Mouse (Mus musculus) megakaryocyte-erythroid progenitor cell, adult 5-6 weeks (primary cell): Measurements from ENCODE around the gene Dctn2. TPM values are rescaled to one million over a fixed set of nuclear protein-coding genes. Genes with fewer than 3 reads are reported as not detected.
A peak's percentile ranks its signal among the peaks of the same experiment; 100 is the strongest.

ENCODE experiments used
- ATAC-seq: replicated peaks from 2 replicates; pipeline ENCODE4 v1.8.0; 2016; ENCODE audit warnings: mild to moderate bottlenecking, inconsistent platforms; ENCODE audit not compliant: severe bottlenecking, poor library complexity, low FRiP score, low TSS enrichment
- total RNA-seq, 2 experiments: library from RNA; stranded (forward) in 1 of 2; stranded (reverse) in 1 of 2; fragments of 200-1000, 215-1000 nt in 1 of 2; fragments of >200 nt in 1 of 2; fragmentation: Nextera tagmentation in 1 of 2; gene quantifications; 2 replicates each; pipeline ENCODE4 v1.2.3; 2014 to 2017

Gene Dctn2
- total RNA-seq (2014; fragmentation: Nextera tagmentation) (100 and 123 TPM in 2 replicates), total RNA-seq (2017) (106 and 124 TPM in 2 replicates)

GRCm38 (mm10) chr10:127266112-127267091, at the start of gene Dctn2:
Dctn2 (plus strand) TSS chr10:127266368.
- peak; percentile 94 for ATAC-seq

GRCm38 (mm10) chr10:127216456-127216855, 49.7 kb upstream of the Dctn2 start:
- no peak for ATAC-seq

GRCm38 (mm10) chr10:127217177-127217576, 49.0 kb upstream of the Dctn2 start:
- no peak for ATAC-seq

- no peak for ATAC-seq
These were observed 47.8 kb upstream of the Dctn2 start for GRCm38 (mm10) chr10:127218339-127218738.

DNA sequence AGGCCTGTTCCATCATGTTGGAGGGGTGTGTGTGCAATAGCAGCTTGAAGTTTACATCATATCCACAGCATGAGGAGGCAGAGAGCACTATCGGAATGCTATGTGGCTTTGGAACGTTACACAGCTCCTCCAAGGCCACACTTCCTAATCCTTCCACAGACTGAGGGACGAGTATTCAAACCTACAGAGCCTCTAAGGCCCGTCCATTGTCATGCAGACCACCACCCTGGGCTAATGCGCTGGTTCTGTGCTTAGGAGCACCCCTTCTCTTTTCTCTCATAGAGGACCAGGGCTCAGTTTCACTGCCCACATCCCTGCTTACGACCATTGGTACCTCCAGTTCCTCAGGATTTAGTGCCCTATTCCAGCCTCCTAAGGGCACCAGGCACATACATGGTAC, 41.0 kb upstream of the Dctn2 start:
- no peak for ATAC-seq

DNA sequence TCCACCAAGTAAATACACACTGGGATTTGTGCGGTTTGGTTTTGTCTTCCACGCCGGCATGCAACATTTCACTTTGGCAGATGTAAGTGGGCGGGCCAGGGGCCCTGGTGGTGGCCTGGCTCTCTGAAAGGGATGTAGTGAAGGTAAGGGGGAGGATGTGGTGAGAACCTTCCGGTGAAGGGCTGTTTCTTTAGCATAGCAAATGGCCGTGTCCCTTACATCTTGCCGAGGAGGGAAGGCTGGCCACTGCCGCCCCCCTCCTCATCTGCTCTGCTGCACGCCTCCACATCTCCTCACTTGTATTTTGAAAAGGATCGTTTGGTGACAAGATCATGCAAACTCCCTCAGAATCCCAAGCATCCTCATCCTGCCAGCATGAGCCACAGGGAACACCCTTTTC, 40.4 kb upstream of the Dctn2 start:
- ATAC-seq, result no peak

DNA sequence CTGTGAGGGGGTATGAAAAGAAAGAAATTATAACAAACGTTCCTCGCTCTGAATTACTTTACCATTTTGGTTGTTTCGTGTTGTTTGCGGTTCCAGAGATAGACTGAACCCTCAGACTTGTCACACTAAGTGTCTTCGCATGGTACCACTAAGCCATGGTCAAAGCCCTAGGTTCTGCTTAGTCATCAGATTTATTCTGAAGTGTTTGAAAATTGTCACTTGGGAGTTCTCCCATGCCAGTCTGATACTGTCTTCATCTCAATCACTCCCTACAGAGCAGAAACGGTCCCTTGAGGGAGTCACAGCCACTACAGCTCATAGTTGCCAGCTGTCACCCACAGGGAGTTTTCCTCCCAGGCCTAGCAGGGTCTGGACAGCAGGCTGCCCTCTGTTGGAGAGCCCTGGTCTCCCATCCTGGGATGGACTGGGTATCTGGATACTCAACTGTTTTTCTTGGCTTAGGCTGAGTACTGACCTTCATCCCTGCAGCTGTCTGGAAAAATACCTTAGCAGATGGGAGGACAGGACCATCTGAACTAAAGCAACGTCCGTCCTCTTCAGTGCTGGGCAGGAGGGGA, 39.8 kb upstream of the Dctn2 start:
- no peak for ATAC-seq

GRCm38 (mm10) chr10:127227163-127227562, 39.0 kb upstream of the Dctn2 start:
- no peak for ATAC-seq

DNA sequence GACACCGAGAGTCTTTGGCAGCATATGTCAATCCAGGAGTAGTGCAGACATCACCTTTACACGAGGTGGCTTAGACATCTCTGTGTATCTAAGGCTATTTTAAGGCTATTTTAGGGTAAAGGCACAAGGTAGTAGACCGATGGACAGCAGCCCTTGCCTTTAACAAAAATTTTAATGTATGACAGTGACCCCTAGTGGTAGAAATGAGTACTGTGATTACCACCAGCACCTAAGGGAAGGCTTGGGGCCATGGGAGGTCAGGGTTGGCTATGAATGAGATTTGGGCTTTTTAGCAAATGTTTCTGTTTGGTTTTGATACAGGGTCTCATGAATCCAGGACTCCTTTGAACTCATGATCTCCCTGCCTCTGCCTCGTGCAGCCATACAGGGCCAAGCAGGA, 37.3 kb upstream of the Dctn2 start:
- ATAC-seq, result 0 out of 2 replicates have a peak, but pooled peaks have one; percentile 57

- ATAC-seq, result peak; percentile 62
These were observed 35.5 kb upstream of the Dctn2 start for GRCm38 (mm10) chr10:127230693-127231092.

DNA sequence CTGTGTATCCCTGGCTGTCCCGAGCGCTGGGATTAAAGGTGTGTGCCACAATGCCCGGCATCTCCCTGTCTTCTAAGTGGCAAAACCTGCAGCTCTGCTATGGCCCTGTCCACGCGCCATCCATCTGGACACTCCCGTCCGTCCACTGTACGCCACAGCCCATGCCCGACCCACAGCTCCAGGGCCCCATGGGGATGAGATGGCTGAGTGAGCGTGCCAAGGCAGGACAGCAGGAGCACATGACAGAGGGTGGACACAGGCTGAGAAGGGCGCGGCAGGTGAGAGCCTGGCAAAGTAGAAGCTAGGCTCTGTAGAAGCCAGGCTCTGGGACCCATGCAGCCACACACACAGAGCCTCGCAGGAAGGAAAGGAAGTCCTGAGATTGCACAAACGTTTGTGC, 34.4 kb upstream of the Dctn2 start:
- ATAC-seq, result no peak

- ATAC-seq, result no peak
These were observed 33.0 kb upstream of the Dctn2 start for GRCm38 (mm10) chr10:127233141-127233540.

- no peak for ATAC-seq
These were observed 29.6 kb upstream of the Dctn2 start for GRCm38 (mm10) chr10:127236541-127236940.

DNA sequence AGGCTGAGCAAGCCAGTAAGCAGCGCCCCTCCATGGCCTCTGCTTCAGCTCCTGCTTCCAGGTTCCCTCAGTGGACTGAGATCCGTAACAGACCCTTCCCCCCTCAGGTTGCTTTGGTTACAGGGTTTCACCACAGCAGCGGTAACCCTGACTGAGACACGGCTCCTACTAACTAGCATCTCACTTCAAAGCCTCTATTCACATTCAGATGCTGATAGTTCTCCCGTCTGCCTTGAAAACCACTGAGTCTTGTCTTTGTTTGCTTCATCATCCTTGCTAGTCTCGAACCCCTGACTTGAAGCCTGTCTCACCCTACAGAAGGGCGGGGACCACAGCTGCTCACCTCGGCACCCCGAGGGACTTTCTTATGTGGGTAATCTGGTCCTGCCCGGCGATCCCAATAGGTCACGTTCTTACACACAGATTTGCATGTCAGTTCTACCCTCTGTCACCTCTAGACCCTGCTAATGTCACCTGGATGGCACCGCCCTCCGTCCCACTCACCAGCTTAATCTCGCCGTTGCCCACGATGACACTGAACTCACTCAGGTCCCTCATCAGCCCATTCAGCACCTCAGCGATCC, 27.8 kb upstream of the Dctn2 start:
- ATAC-seq, result no peak

- ATAC-seq, result no peak
These were observed 15.4 kb upstream of the Dctn2 start for GRCm38 (mm10) chr10:127250810-127251209.

DNA sequence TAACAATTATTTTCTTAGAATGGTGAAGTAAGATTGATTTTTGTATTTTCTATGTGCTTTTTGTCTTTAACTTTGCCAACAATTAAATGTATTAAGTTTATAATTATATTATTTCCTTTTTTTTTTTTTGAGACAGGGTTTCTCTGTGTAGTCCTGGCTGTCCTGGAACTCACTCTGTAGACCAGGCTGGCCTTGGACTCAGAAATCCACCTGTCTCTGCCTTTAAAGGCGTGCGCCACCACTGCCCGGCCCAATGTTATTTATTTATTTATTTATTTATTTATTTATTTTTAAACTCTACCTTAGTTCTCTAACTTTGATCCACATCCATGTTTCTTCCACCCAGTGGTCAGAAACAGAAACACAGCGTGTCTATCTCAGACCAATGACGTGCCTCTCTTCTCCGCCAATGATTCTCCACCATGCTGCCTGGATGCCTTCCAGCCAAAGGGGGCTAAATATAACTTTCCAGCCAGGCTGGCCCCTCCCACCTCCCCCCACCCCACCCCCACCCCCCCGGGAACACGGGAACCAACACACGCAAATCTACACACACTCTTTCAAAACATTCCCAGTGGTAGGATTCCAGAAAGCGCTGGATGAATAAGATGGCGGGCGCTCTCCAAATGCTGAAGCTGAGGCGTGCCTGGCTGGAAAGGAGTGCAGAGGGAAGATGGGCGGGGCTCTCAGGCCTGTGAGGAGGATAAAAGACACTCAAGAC, 10.4 kb upstream of the Dctn2 start:
- ATAC-seq, result no peak; the same call in 1 of the 2 replicates

GRCm38 (mm10) chr10:127257790-127258189, 8.4 kb upstream of the Dctn2 start:
- no peak for ATAC-seq

- ATAC-seq, result no peak
These were observed 7.7 kb upstream of the Dctn2 start for GRCm38 (mm10) chr10:127258489-127258888.

DNA sequence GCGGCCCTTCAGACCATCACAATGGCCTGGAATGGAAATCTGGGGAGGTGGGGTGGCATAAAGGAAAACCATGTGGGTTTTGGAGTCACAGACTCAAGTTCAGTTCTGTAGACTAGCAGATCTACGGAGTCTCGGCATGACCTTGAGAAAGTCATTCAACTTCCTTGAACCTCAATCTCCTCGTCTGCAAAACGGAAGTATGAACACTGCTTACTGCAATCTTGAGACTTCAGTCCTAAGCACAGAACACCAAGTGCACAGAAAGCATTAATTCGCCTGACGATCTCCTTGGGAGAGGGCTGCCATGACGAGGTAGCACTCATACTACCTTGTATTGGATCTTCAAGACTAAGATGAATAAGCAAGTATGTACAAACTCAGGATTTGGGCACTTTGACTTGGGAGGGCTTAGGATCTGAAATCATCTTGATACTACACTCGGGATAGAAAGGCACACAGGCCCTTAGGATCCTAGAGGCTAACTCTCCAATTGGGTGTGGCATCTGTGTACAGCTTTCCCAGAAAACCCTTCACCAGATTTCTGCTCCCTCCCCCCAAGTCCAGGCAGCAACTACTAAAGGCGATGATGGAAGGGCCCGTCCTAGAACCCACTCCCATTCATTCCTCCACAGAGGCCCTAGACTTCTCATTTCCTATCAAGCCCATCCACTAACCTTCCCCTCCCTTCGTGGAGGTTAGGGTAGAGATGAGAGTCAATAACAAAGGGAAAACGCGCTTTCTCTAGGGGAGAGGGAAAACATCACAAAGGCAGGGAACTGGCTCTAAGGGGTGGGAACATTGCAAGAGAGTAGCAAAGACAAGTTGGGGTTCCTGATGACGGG, 4.2 kb upstream of the Dctn2 start:
- ATAC-seq, result no peak
